Mouse (Mus musculus): ENCODE measurements around the gene 9530003J23Rik. TPM values are rescaled to one million over a fixed set of nuclear protein-coding genes. Genes with fewer than 3 reads are reported as not detected.

Gene 9530003J23Rik
- polyA plus RNA-seq, 1 experiment from 2014 or later: not detected

- Histone ChIP-seq H3K9me3 (replicated peaks) (no peaks in the 10 kb centered on the region), H3K27me3 (ENCODE audit: low read depth, poor library complexity, severe bottlenecking) (no peaks in the 10 kb centered on the region), H3K36me3 (no peaks in the 10 kb centered on the region), H3K4me3 (no peak overlapping the region), H3K27ac (replicated peaks) (no peak overlapping the region), H3K4me1 (peaks cover 23% of the 10 kb centered on the region)
- WGBS: 85% methylated on average over 3 of the region's 3 CpGs
- DNase-seq (ENCODE audit: low spot score): no peak
Observed at GRCm38 (mm10) chr10:117196696-117197095, 41.8 kb downstream of the 9530003J23Rik start.

GRCm38 (mm10) chr10:117195748-117196147 lies 42.8 kb downstream of the 9530003J23Rik start:
- no peaks in the 10 kb centered on the region for H3K9me3 ChIP-seq (replicated peaks)
- H3K4me3 ChIP-seq: no peak overlapping the region
- no peak for DNase-seq (ENCODE audit: low spot score)
- 96% methylated on average over 4 of the region's 4 CpGs for WGBS
- H3K27ac ChIP-seq (replicated peaks): no peak overlapping the region
- H3K36me3 ChIP-seq: no peaks in the 10 kb centered on the region
- peaks cover 23% of the 10 kb centered on the region for H3K4me1 ChIP-seq
- no peaks in the 10 kb centered on the region for H3K27me3 ChIP-seq (ENCODE audit: low read depth, poor library complexity, severe bottlenecking)

GRCm38 (mm10) chr10:117195005-117195404 lies 43.5 kb downstream of the 9530003J23Rik start:
- no peaks in the 10 kb centered on the region for H3K36me3 ChIP-seq
- no peaks in the 10 kb centered on the region for H3K9me3 ChIP-seq (replicated peaks)
- no peak for DNase-seq (ENCODE audit: low spot score)
- H3K4me1 ChIP-seq: peaks cover 18% of the 10 kb centered on the region
- no peaks in the 10 kb centered on the region for H3K27me3 ChIP-seq (ENCODE audit: low read depth, poor library complexity, severe bottlenecking)
- 95% methylated on average over 12 of the region's 12 CpGs for WGBS
- H3K4me3 ChIP-seq: no peak overlapping the region
- no peak overlapping the region for H3K27ac ChIP-seq (replicated peaks)

- Histone ChIP-seq H3K4me3 (no peak overlapping the region), H3K36me3 (no peaks in the 10 kb centered on the region), H3K27ac (replicated peaks) (no peak overlapping the region), H3K4me1 (0 out of 2 replicates have a peak, but pooled peaks cover 5% of the 10 kb centered on the region), H3K9me3 (replicated peaks) (no peaks in the 10 kb centered on the region), H3K27me3 (ENCODE audit: low read depth, poor library complexity, severe bottlenecking) (no peaks in the 10 kb centered on the region)
- WGBS: 83% methylated on average over 5 of the region's 5 CpGs
- DNase-seq (ENCODE audit: low spot score): no peak
Observed at GRCm38 (mm10) chr10:117193364-117193763, 45.1 kb downstream of the 9530003J23Rik start.

DNA sequence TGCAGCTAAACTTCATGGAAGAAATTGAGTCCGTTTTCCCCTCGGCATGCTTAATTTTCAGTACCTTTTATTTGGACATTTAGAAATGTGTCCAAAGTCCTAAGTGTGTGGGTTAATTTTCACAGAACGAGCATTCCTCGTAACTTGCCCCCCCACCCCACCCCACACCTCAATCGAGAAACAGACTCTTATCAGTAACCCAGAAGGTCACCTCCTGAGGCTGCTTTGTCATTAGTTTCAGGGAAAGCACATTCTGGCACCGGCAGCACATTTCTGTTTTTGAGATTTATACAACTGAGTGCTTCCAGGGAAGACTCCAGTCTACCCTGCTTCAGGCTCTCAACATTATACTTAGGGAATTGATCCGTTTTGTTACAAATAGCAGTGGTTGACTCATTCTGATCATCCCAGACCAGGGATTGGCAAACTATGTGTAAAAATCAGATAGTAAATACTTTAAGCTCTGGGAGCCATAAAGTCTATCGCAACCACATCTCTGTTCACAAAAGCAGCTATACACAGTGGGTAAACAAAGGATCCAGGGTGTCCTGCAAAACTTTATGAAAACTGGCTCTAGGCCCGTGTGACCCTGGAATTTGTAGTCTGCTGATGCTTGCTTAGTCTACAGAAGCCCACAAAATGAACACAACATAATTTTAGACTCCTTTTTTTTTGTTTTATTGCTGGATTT lies 53.0 kb downstream of the 9530003J23Rik start:
- DNase-seq (ENCODE audit: low spot score): no peak
- Histone ChIP-seq H3K4me3 (no peak overlapping the region), H3K27me3 (ENCODE audit: low read depth, poor library complexity, severe bottlenecking) (no peaks in the 10 kb centered on the region), H3K36me3 (no peaks in the 10 kb centered on the region), H3K27ac (replicated peaks) (no peak overlapping the region), H3K9me3 (replicated peaks) (no peaks in the 10 kb centered on the region), H3K4me1 (0 out of 2 replicates have a peak, but pooled peaks cover 11% of the 10 kb centered on the region)
- WGBS: 78% methylated on average over 9 of the region's 9 CpGs

Other genes with a start within 250 kb of the 9530003J23Rik start
- 0.11 TPM in 1 of 2 replicates, not detected in the other for gene Lrrc10, start 193.4 kb downstream of the 9530003J23Rik start, polyA plus RNA-seq (2016; fragmentation: Nextera tagmentation; extraction: Ambion mirVana)
- 290 and 327 TPM in 2 replicates for gene Cct2, start 174.9 kb downstream of the 9530003J23Rik start, polyA plus RNA-seq (2016; fragmentation: Nextera tagmentation; extraction: Ambion mirVana)
- gene Frs2, start 90.2 kb downstream of the 9530003J23Rik start, polyA plus RNA-seq (2016; fragmentation: Nextera tagmentation; extraction: Ambion mirVana): 16.0 and 21.1 TPM in 2 replicates
- gene Yeats4, start 14.2 kb downstream of the 9530003J23Rik start, polyA plus RNA-seq (2016; fragmentation: Nextera tagmentation; extraction: Ambion mirVana): 124 and 130 TPM in 2 replicates
- gene Lyz2, start 43.6 kb upstream of the 9530003J23Rik start, polyA plus RNA-seq (2016; fragmentation: Nextera tagmentation; extraction: Ambion mirVana): 10.8 and 14.9 TPM in 2 replicates
- gene Lyz1, start 54.2 kb upstream of the 9530003J23Rik start, polyA plus RNA-seq (2016; fragmentation: Nextera tagmentation; extraction: Ambion mirVana): not detected in 2 replicates
- 222 and 239 TPM in 2 replicates for gene Cpsf6, start 141.3 kb upstream of the 9530003J23Rik start, polyA plus RNA-seq (2016; fragmentation: Nextera tagmentation; extraction: Ambion mirVana)

Data from midbrain, embryonic 10.5 days (tissue).